Mouse (Mus musculus) forebrain, embryonic 13.5 days (tissue): ENCODE results near the gene Cep112. TPM values are rescaled to one million over a fixed set of nuclear protein-coding genes. Genes with fewer than 3 reads are reported as not detected.
"Not testable (repeated sequence)": the region's sequence is repeated elsewhere in the genome, so short reads cannot be mapped to it uniquely, and the experiment has no call there.

Experiments
- ATAC-seq: fragments of 200-750 bp; cut with Nextera tagmentation; 2 replicates; pipeline ENCODE4 v1.8.0; 2017
- H3K27ac ChIP-seq: fragments of 300-500 bp; sonication (generic); 2 replicates; pipeline ENCODE4 v1.5.1; 2015; ENCODE audit warnings: inconsistent platforms, mild to moderate bottlenecking, moderate library complexity
- H3K27me3 ChIP-seq: fragments of 300-500 bp; sonication (generic); 2 replicates; pipeline ENCODE4 v1.6.1; 2015; ENCODE audit warnings: mild to moderate bottlenecking, inconsistent platforms
- H3K36me3 ChIP-seq: fragments of 300-500 bp; sonication (generic); 2 replicates; pipeline ENCODE4 v1.6.1; 2015; ENCODE audit warnings: mild to moderate bottlenecking, inconsistent platforms; ENCODE audit not compliant: poor library complexity, severe bottlenecking
- H3K4me1 ChIP-seq: fragments of 300-500 bp; sonication (generic); 2 replicates; pipeline ENCODE4 v1.6.1; 2015; ENCODE audit warnings: inconsistent platforms
- H3K4me2 ChIP-seq: fragments of 300-500 bp; sonication (generic); 2 replicates; pipeline ENCODE4 v1.6.1; 2015; ENCODE audit warnings: inconsistent platforms, mild to moderate bottlenecking, moderate library complexity
- H3K4me3 ChIP-seq: fragments of 300-500 bp; sonication (generic); 2 replicates; pipeline ENCODE4 v1.5.1; 2015; ENCODE audit warnings: mild to moderate bottlenecking, inconsistent platforms
- H3K9ac ChIP-seq: fragments of 300-500 bp; sonication (generic); 2 replicates; pipeline ENCODE4 v1.6.1; 2015; ENCODE audit warnings: mild to moderate bottlenecking, inconsistent platforms
- H3K9me3 ChIP-seq: fragments of 300-500 bp; sonication (generic); replicated peaks from 2 replicates; pipeline ENCODE4 v1.6.1; 2016; ENCODE audit warnings: inconsistent platforms
- WGBS: fragments of 180-500 bp; shearing (Covaris S2); methylation state at CpG from one replicate; pipeline ENCODE4 v1.1.7; 2015; 5-methylcytosine and 5-hydroxymethylcytosine counted together
- polyA plus RNA-seq: library from polyadenylated mRNA; unstranded; fragments of >200 nt; fragmentation: Nextera tagmentation; extraction: Ambion mirVana; gene quantifications from 2 replicates; pipeline ENCODE4 v1.2.1, GENCODE M21; 2015

The Cep112 gene
- polyA plus RNA-seq, 1 experiment from 2014 or later: 19.7 TPM

DNA sequence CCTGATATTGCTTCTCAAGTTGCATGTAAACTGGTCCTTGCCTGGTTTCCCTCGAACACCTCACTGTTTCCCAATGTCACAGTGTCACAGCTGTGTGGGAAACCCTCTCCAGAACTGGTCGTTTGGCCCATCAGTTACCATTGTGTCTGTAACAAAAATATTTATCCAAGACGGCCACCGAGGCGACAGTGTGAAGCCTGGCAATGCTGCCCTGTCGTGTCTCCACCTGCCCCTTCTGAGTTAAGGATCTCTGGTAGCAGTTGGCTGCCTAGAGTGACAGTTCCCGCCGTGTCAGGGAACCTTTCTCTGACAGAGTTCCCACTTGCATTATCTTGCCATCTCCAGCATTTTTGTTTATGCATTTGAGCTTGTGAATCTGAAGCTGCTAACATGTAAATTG, 440.8 kb downstream of the Cep112 start:
- H3K27me3 ChIP-seq: no peaks in the 10 kb centered on the region
- no peaks in the 10 kb centered on the region for H3K9me3 ChIP-seq
- no peak for ATAC-seq
- no peaks in the 10 kb centered on the region for H3K36me3 ChIP-seq
- no peak overlapping the region for H3K27ac ChIP-seq
- H3K4me1 ChIP-seq: 0 out of 2 replicates have a peak, but pooled peaks cover 7% of the 10 kb centered on the region
- 63% methylated on average over 8 of the region's 8 CpGs for WGBS
- H3K4me2 ChIP-seq: no peak overlapping the region
- H3K9ac ChIP-seq: no peak overlapping the region
- H3K4me3 ChIP-seq: no peak overlapping the region

- no peaks in the 10 kb centered on the region for H3K36me3 ChIP-seq
- H3K4me1 ChIP-seq: 0 out of 2 replicates have a peak, but pooled peaks cover 1% of the 10 kb centered on the region
- no peak overlapping the region for H3K4me3 ChIP-seq
- no peak overlapping the region for H3K27ac ChIP-seq
- WGBS: 94% methylated on average over 6 of the region's 6 CpGs
- no peak for ATAC-seq
- no peak overlapping the region for H3K9ac ChIP-seq
- no peak overlapping the region for H3K4me2 ChIP-seq
- H3K9me3 ChIP-seq: no peaks in the 10 kb centered on the region
- no peaks in the 10 kb centered on the region for H3K27me3 ChIP-seq
These were observed 442.5 kb downstream of the Cep112 start for GRCm38 (mm10) chr11:108867538-108867937.

DNA sequence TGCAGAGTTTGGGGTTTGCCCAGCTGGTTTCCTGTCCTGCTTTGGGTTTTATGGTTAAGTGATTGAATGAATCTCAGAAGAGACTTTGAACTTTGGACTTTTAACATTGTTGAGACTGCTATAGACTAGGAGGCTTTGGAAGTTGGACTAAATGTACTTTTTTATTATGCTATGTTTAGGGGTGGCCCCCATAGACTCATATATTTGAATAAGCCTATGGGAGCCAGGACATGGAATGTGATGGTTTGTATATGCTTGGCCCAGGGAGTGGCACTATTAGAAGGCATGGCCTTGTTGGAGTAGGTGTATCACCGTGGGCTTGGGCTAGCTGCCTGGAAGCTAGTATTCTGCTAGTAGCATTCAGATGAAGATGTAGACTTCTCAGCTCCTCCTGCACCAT, 446.3 kb downstream of the Cep112 start:
- H3K27me3 ChIP-seq, H3K4me2 ChIP-seq, ATAC-seq, H3K9me3 ChIP-seq, H3K36me3 ChIP-seq, H3K27ac ChIP-seq, H3K9ac ChIP-seq, H3K4me3 ChIP-seq, H3K4me1 ChIP-seq: not testable (repeated sequence)
- WGBS: 100% methylated on average over 1 of the region's 1 CpGs

- no peaks in the 10 kb centered on the region for H3K27me3 ChIP-seq
- no peaks in the 10 kb centered on the region for H3K4me1 ChIP-seq
- ATAC-seq: no peak
- H3K9me3 ChIP-seq: no peaks in the 10 kb centered on the region
- H3K4me2 ChIP-seq: no peak overlapping the region
- no peak overlapping the region for H3K4me3 ChIP-seq
- H3K9ac ChIP-seq: no peak overlapping the region
- WGBS: 89% methylated on average over 3 of the region's 3 CpGs
- H3K36me3 ChIP-seq: no peaks in the 10 kb centered on the region
- H3K27ac ChIP-seq: no peak overlapping the region
These were observed 446.8 kb downstream of the Cep112 start for GRCm38 (mm10) chr11:108871748-108872147.

DNA sequence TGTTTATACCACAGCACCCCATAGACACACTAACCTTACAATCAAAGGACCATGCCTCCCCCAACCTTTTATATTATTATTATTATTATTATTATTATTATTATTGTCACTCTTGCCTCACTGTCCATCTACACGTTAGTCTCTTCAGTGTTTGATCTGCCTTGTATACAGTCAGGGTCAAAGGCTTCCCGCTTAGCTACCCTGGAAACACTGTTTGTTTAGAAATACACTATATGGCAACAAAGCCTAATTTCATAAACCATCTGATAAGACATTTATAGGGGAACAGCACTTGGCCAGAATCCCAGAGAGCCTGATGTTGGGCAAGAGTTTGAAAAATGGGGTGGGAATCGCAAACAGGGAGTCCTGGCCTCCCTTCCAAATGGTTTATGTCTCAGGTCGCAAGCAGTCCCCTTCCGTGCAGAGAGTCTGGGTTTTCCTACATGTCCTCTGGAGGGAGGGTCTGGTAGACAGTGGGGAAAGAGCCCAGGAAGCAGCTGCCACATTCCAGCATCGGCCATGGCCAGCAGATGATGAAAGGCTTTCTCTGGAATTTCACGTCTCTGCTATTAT, 451.7 kb downstream of the Cep112 start:
- no peak overlapping the region for H3K9ac ChIP-seq
- H3K4me1 ChIP-seq: no peaks in the 10 kb centered on the region
- no peaks in the 10 kb centered on the region for H3K9me3 ChIP-seq
- H3K4me2 ChIP-seq: no peak overlapping the region
- no peak for ATAC-seq
- no peaks in the 10 kb centered on the region for H3K36me3 ChIP-seq
- WGBS: 89% methylated on average over 7 of the region's 7 CpGs
- no peak overlapping the region for H3K4me3 ChIP-seq
- H3K27ac ChIP-seq: no peak overlapping the region
- H3K27me3 ChIP-seq: no peaks in the 10 kb centered on the region

- no peaks in the 10 kb centered on the region for H3K9me3 ChIP-seq
- H3K27me3 ChIP-seq: no peaks in the 10 kb centered on the region
- H3K4me2 ChIP-seq: no peak overlapping the region
- H3K27ac ChIP-seq: no peak overlapping the region
- H3K4me3 ChIP-seq: no peak overlapping the region
- H3K36me3 ChIP-seq: no peaks in the 10 kb centered on the region
- H3K4me1 ChIP-seq: no peaks in the 10 kb centered on the region
- no peak overlapping the region for H3K9ac ChIP-seq
- 85% methylated on average over 5 of the region's 5 CpGs for WGBS
- no peak for ATAC-seq
These were observed 452.5 kb downstream of the Cep112 start for GRCm38 (mm10) chr11:108877520-108877919.

- no peak for ATAC-seq
- 85% methylated on average over 4 of the region's 4 CpGs for WGBS
- peaks cover 3% of the 10 kb centered on the region; the same call in 1 of the 2 replicates for H3K4me1 ChIP-seq
These were observed 455.6 kb downstream of the Cep112 start for GRCm38 (mm10) chr11:108880546-108880945.

DNA sequence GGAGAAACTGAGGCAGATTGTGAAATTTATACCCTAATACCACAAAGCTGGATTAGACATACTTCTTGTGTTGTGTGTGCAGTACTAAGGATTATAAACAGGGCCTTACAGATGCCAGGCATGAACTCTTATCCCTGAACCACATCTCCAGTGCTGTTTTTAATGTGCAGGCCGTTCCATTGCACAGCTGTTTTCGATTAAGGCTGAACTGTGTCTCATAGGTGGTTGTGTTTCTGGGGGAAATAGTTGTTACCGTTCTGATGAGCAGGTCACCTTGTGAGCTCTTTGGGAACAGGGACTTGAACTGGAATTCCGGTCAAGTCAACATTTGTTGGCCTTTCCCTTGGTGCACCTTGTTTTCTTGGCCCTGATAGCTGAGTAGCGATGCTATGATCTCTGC, 456.7 kb downstream of the Cep112 start:
- H3K36me3 ChIP-seq: no peaks in the 10 kb centered on the region
- H3K27me3 ChIP-seq: no peaks in the 10 kb centered on the region
- H3K4me3 ChIP-seq: no peak overlapping the region
- H3K4me1 ChIP-seq: peaks cover 8% of the 10 kb centered on the region; the same call in 1 of the 2 replicates
- no peak overlapping the region for H3K4me2 ChIP-seq
- 97% methylated on average over 5 of the region's 5 CpGs for WGBS
- H3K9ac ChIP-seq: no peak overlapping the region
- no peak for ATAC-seq
- H3K27ac ChIP-seq: no peak overlapping the region
- no peaks in the 10 kb centered on the region for H3K9me3 ChIP-seq

More at GRCm38 (mm10) chr11:108880546-108880945, 455.6 kb downstream of the Cep112 start:
- no peak overlapping the region for H3K9ac ChIP-seq
- H3K4me3 ChIP-seq: no peak overlapping the region
- no peaks in the 10 kb centered on the region for H3K27me3 ChIP-seq
- H3K27ac ChIP-seq: no peak overlapping the region
- no peaks in the 10 kb centered on the region for H3K9me3 ChIP-seq
- H3K4me2 ChIP-seq: no peak overlapping the region
- no peaks in the 10 kb centered on the region for H3K36me3 ChIP-seq

DNA sequence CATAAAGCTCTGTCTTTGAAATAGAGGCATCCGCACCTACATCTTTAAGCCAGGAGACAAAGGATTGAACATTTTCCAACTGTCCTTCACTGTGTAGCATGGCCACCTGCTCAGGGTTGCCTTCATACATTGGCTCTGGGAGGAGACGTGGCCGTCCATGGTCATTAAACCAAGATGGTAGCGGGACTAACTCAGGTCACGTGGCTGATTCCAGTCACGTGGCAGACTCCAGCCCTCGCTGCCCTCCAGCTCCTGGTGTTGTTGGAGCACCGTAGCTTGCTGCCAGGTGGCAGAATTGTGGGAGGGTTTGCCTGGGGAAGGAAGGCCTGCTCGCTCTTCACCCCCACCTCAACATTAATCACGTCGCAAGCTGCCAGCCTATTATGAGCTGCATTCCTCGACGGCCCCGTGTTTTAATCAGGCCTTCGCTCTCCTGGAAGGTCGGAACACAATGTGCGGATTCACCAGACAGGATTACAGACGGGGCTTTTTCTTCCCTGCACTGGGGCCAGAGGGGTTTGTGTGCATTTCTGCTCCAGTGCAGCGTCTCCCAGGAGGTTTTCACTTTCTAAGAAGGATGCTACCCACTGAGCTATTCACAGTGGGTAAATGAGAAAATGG, 460.4 kb downstream of the Cep112 start:
- Histone ChIP-seq H3K27me3 (0 out of 2 replicates have a peak, but pooled peaks cover 3% of the 10 kb centered on the region), H3K9ac (no peak overlapping the region), H3K36me3 (no peaks in the 10 kb centered on the region), H3K4me1 (peaks cover 12% of the 10 kb centered on the region), H3K4me3 (no peak overlapping the region), H3K27ac (no peak overlapping the region), H3K4me2 (no peak overlapping the region), H3K9me3 (no peaks in the 10 kb centered on the region)
- no peak; the same call in 1 of the 2 replicates for ATAC-seq
- WGBS: 17% methylated on average over 19 of the region's 19 CpGs

GRCm38 (mm10) chr11:108886060-108886459, 461.1 kb downstream of the Cep112 start:
- no peak overlapping the region for H3K27ac ChIP-seq
- peaks cover 16% of the 10 kb centered on the region for H3K4me1 ChIP-seq
- H3K4me3 ChIP-seq: no peak overlapping the region
- no peaks in the 10 kb centered on the region for H3K36me3 ChIP-seq
- no peak overlapping the region for H3K4me2 ChIP-seq
- H3K9me3 ChIP-seq: no peaks in the 10 kb centered on the region
- no peak for ATAC-seq
- 60% methylated on average over 8 of the region's 8 CpGs for WGBS
- 0 out of 2 replicates have a peak, but pooled peaks cover 3% of the 10 kb centered on the region for H3K27me3 ChIP-seq
- H3K9ac ChIP-seq: no peak overlapping the region

GRCm38 (mm10) chr11:108889121-108889520, 464.1 kb downstream of the Cep112 start:
- Histone ChIP-seq H3K9ac (no peak overlapping the region), H3K4me3 (no peak overlapping the region), H3K9me3 (no peaks in the 10 kb centered on the region), H3K36me3 (no peaks in the 10 kb centered on the region), H3K27me3 (peaks cover 16% of the 10 kb centered on the region), H3K4me2 (no peak overlapping the region), H3K4me1 (peaks cover 43% of the 10 kb centered on the region), H3K27ac (no peak overlapping the region)
- ATAC-seq: no peak
- WGBS: 56% methylated on average over 11 of the region's 11 CpGs

- Histone ChIP-seq H3K27me3 (peaks cover 20% of the 10 kb centered on the region), H3K9me3 (no peaks in the 10 kb centered on the region), H3K4me2 (peak overlapping the region; percentile 61), H3K4me3 (peak overlapping the region; percentile 28), H3K9ac (peak overlapping the region; percentile 48), H3K4me1 (peaks cover 44% of the 10 kb centered on the region), H3K36me3 (no peaks in the 10 kb centered on the region), H3K27ac (peak overlapping the region; percentile 48)
- ATAC-seq: peak; percentile 28; the same call in 1 of the 2 replicates
- 7% methylated on average over 16 of the region's 16 CpGs for WGBS
These were observed 465.6 kb downstream of the Cep112 start for GRCm38 (mm10) chr11:108890544-108890943.
